Mouse (Mus musculus) heart, postnatal 0 days (tissue): Measurements from ENCODE around the gene Tnnt2.

ENCODE experiments used
- CTCF ChIP-seq: IDR thresholded peaks from 2 replicates; pipeline ENCODE4 v1.5.1; 2016; ENCODE audit warnings: antibody characterized with exemption, control low read depth, low read depth
- EP300 ChIP-seq: IDR thresholded peaks from 2 replicates; pipeline ENCODE4 v1.6.1; 2016; ENCODE audit warnings: antibody characterized with exemption, low read depth

- peak; percentile 62 for TF ChIP-seq CTCF
- TF ChIP-seq EP300, result no peak
Measured at GRCm38 (mm10) chr1:135788708-135789107, 47.4 kb upstream of the Tnnt2 start.
